Mouse (Mus musculus): ENCODE results near the gene Ctc1.

GRCm38 (mm10) chr11:69065394-69065925, 49.7 kb downstream of the Ctc1 start:
- no peak for TF ChIP-seq MAX (IDR thresholded peaks at IDR 0.05; ENCODE audit: low read depth)
- TF ChIP-seq USF1 (IDR thresholded peaks at IDR 0.05; ENCODE audit: low read depth), result no peak

Data from myocyte (in vitro differentiated cells).